Mouse (Mus musculus): ENCODE data around the gene Slc39a3. TPM values are rescaled to one million over a fixed set of nuclear protein-coding genes. Genes with fewer than 3 reads are reported as not detected.

Gene Slc39a3
- polyA plus RNA-seq, 1 experiment from 2014 or later = 22.6 TPM

DNA sequence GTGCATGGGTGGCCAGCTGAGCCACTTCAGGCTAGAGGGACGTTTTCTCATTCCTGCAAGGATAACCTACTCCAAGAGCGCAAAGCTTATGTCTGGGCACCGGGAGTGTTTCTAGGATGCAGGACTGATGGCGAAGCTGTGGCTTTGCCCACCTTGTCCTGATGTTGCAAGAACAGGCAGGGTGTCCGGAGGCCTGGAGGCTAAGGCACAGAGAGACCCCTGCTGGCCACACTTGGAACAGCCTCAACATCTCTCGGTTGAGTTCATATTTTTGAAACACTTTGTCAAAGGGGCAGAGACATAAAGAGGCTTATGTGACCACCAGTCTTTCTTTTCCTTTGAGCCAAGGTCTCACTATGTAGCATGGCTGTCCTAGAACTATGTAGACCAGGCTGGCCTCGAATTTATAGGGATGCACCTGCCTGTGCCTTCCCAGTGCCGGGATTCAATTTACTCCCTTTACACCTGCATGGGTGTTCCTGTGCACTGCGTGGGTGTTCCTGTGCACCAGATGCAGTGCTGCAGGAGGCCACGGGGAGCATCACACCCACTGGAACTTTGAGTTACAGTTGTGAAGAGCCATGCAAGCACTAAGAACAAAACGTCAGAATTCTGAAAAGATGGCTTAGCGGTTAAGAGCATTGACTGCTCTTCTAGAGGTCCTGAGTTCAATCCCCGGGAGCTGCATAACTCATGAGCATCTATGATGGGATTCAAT, 4.4 kb upstream of the Slc39a3 start:
- WGBS = 33% methylated on average over 13 of the region's 13 CpGs
- no peak for ATAC-seq (ENCODE audit: insufficient number of reproducible peaks, insufficient read depth, low FRiP score, low TSS enrichment, low read depth)
- Histone ChIP-seq H3K4me1 (no peaks in the 10 kb centered on the region), H3K27me3 (no peaks in the 10 kb centered on the region), H3K9ac (no peak overlapping the region), H3K36me3 (peaks cover 44% of the 10 kb centered on the region), H3K27ac (no peak overlapping the region), H3K4me2 (no peak overlapping the region), H3K4me3 (no peak overlapping the region), H3K9me3 (no peaks in the 10 kb centered on the region)

DNA sequence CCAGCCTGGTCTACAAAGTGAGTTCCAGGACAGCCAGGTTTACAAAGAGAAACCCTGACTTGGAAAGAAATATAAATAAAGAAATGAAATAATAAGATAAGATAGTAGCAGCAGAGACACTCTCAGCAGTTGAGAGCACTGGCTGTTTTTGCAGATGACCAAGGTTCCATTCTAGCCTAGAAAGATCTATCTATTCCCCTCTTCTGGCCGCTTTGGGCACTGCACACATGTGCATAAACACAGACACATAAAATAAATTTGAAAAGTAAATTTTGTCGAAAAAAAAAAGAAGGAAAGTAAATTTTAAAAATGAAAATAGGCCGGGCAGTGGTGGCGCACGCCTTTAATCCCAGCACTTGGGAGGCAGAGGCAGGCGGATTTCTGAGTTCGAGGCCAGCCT, 975 bp downstream of the Slc39a3 start:
- 74% methylated on average over 7 of the region's 7 CpGs for WGBS
- Histone ChIP-seq H3K4me3 (no peak overlapping the region), H3K4me1 (0 out of 2 replicates have a peak, but pooled peaks cover 4% of the 10 kb centered on the region), H3K9me3 (no peaks in the 10 kb centered on the region), H3K9ac (no peak overlapping the region), H3K4me2 (no peak overlapping the region), H3K36me3 (peaks cover 24% of the 10 kb centered on the region), H3K27me3 (no peaks in the 10 kb centered on the region), H3K27ac (no peak overlapping the region)
- no peak for ATAC-seq (ENCODE audit: insufficient number of reproducible peaks, insufficient read depth, low FRiP score, low TSS enrichment, low read depth)

DNA sequence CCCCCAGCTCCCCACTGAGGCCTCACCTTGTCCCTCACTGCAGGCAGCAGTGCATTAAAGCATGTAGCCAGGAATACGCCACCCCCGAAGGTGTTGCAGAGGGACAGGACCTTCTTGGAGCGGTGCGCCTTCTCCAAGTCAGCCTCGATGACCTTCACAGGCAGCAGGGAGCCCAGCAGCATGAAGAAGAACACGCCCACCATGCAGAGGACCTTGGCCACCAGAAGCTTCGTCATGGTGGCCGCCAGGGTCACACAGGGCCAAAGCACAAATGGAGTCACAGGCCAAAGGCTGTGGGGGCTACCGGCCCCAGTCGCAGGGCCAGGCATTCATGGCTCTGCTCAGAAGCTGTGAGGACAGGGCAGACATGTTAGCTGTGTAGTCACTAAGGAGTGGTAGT, 3.6 kb downstream of the Slc39a3 start:
- WGBS = 79% methylated on average over 10 of the region's 10 CpGs
- no peak overlapping the region for H3K27ac ChIP-seq
- H3K4me3 ChIP-seq = no peak overlapping the region
- H3K4me1 ChIP-seq = 0 out of 2 replicates have a peak, but pooled peaks cover 4% of the 10 kb centered on the region
- H3K9me3 ChIP-seq = no peaks in the 10 kb centered on the region
- H3K4me2 ChIP-seq = no peak overlapping the region
- no peak overlapping the region for H3K9ac ChIP-seq
- H3K27me3 ChIP-seq = no peaks in the 10 kb centered on the region
- peaks cover 43% of the 10 kb centered on the region for H3K36me3 ChIP-seq
- no peak for ATAC-seq (ENCODE audit: insufficient number of reproducible peaks, insufficient read depth, low FRiP score, low TSS enrichment, low read depth)

DNA sequence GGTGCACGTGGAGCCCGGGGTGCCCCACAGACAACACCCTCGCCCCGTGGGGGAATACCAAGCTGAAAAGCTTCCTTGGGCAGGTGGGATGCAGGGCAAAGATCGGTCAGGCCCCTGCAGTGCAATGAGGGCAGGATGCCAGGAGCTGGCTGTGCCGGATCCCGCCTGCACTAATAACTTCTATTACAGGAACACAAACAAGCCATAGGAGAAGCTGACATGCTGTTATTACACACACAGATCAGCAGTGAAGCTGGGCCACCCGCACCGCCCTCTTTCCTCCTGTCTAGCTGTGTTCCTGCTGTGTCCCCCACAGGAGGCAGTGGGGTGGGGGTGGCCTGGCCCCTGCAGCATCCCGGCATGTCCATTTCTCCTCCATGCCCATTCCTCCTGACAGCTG, 8.2 kb downstream of the Slc39a3 start:
- H3K4me1 ChIP-seq = peaks cover 3% of the 10 kb centered on the region; the same call in 1 of the 2 replicates
- no peak overlapping the region for H3K4me3 ChIP-seq
- no peak overlapping the region for H3K27ac ChIP-seq
- no peak for ATAC-seq (ENCODE audit: insufficient number of reproducible peaks, insufficient read depth, low FRiP score, low TSS enrichment, low read depth)
- H3K36me3 ChIP-seq = peaks cover 43% of the 10 kb centered on the region
- 69% methylated on average over 10 of the region's 10 CpGs for WGBS
- H3K9ac ChIP-seq = no peak overlapping the region
- H3K27me3 ChIP-seq = peaks cover 25% of the 10 kb centered on the region
- no peaks in the 10 kb centered on the region for H3K9me3 ChIP-seq
- H3K4me2 ChIP-seq = no peak overlapping the region

DNA sequence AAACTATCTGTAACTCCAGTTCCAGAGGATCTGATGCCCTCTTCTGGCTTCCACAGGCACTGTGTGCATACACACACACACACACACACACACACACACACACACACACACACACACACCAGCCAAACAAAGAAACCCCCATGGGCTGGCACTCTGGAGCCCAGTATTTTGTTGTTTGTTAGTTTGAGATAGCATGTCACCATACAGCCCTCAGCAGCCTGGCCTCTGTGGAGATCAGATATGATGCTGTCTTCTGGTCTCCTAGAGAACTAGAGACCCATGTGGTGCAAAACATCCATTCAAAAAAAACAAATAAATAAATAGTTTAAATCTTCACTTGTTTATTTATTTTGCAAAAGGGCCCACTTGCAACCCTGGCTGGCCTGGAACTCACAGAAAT, 9.0 kb downstream of the Slc39a3 start:
- peaks cover 36% of the 10 kb centered on the region for H3K36me3 ChIP-seq
- no peak for ATAC-seq (ENCODE audit: insufficient number of reproducible peaks, insufficient read depth, low FRiP score, low TSS enrichment, low read depth)
- peaks cover 3% of the 10 kb centered on the region; the same call in 1 of the 2 replicates for H3K4me1 ChIP-seq
- no peak overlapping the region for H3K4me2 ChIP-seq
- no peaks in the 10 kb centered on the region for H3K9me3 ChIP-seq
- peaks cover 34% of the 10 kb centered on the region for H3K27me3 ChIP-seq
- no peak overlapping the region for H3K9ac ChIP-seq
- no peak overlapping the region for H3K27ac ChIP-seq
- no peak overlapping the region for H3K4me3 ChIP-seq

DNA sequence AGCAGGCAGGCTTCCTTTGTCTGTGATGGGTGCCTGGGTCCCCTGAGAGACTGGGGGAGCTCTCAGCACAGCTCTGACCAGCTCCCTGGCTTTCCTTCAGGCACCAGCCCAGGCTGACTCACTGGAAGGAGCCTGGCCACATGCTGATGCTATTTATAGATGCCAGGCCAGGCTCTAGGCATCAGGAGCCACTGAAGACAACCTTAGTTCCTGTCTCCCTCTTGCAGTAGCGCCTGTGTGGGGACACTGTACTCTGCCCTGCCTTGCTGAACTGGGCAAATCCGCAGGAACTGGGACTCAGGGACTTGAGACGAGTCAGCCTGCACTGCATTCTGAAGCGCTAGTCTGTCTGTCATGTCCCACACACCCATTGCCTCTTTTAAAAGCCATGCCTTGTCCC, 9.9 kb downstream of the Slc39a3 start:
- ATAC-seq (ENCODE audit: insufficient number of reproducible peaks, insufficient read depth, low FRiP score, low TSS enrichment, low read depth) = no peak
- H3K9ac ChIP-seq = no peak overlapping the region
- H3K4me3 ChIP-seq = no peak overlapping the region
- peaks cover 28% of the 10 kb centered on the region for H3K36me3 ChIP-seq
- peaks cover 41% of the 10 kb centered on the region for H3K27me3 ChIP-seq
- H3K4me1 ChIP-seq = peaks cover 3% of the 10 kb centered on the region; the same call in 1 of the 2 replicates
- H3K27ac ChIP-seq = no peak overlapping the region
- H3K4me2 ChIP-seq = no peak overlapping the region
- H3K9me3 ChIP-seq = peaks cover 4% of the 10 kb centered on the region; the same call in 1 of the 2 replicates
- WGBS = 71% methylated on average over 4 of the region's 4 CpGs

DNA sequence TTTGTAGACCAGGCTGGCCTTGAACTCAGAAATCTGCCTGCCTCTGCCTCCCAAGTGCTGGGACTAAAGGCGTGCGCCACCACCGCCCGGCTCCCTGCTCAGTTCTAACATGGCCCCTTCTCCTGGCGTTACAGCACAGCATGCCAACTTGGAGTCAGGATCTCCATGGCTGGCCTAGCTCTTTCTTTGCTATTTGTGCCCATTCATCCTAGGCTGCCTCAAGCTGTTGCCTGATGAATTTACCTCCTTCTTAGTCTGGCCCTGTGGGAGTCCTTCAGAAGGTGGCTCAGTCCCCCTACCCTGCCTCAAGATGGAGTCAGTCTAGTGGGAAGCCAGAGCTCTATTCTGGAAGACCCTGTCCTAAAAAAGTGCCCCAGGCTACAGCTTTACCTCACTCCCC, 10.4 kb downstream of the Slc39a3 start:
- Histone ChIP-seq H3K4me1 (peaks cover 3% of the 10 kb centered on the region; the same call in 1 of the 2 replicates), H3K27me3 (peaks cover 45% of the 10 kb centered on the region), H3K27ac (no peak overlapping the region), H3K4me3 (no peak overlapping the region), H3K9me3 (peaks cover 4% of the 10 kb centered on the region; the same call in 1 of the 2 replicates), H3K4me2 (no peak overlapping the region), H3K36me3 (peaks cover 23% of the 10 kb centered on the region), H3K9ac (no peak overlapping the region)
- WGBS = 92% methylated on average over 5 of the region's 5 CpGs
- ATAC-seq (ENCODE audit: insufficient number of reproducible peaks, insufficient read depth, low FRiP score, low TSS enrichment, low read depth) = no peak

DNA sequence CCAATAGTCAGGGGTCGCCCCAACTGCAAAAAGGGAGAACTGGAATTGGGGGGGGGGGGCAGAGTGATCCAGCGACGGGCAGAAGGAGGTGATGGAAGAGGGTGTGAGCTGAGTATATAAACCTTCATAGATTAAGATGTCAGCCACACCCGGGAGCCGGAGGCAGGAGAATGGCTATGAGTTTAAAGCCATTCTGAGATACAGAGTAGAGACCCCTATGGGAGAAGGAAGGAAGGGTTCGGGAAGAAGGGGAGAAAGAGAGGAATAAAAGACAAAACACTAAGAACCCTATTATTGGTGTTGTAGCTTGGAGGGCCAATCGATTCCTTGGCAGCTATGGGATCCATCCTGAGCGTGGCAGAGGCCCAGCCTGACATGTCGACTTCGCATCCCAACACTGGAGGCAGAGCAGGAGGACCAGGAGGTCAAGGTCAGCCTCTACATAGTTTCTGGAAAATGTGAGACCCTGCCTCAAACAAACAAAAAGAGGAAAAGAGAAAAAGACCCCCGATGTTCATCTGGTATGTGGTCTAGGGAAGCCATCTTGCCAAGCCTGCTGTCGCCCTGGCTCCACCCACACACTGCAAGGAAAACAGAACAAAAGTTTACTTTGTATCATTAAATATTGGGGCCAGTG, 11.5 kb downstream of the Slc39a3 start, which contains the start of gene Diras1:
TSS of gene Diras1 (minus strand) at position 24 of the 637 bp plus-strand sequence.
- peaks cover 14% of the 10 kb centered on the region for H3K36me3 ChIP-seq
- peak within 1 kb of the TSS; percentile 37 for H3K4me3 ChIP-seq
- ATAC-seq (ENCODE audit: insufficient number of reproducible peaks, insufficient read depth, low FRiP score, low TSS enrichment, low read depth) = no peak
- H3K9ac ChIP-seq = peak within 1 kb of the TSS; percentile 36; the same call in 1 of the 2 replicates
- H3K27me3 ChIP-seq = peaks cover 56% of the 10 kb centered on the region
- 48% methylated on average over 12 of the region's 12 CpGs for WGBS
- H3K4me2 ChIP-seq = peak within 1 kb of the TSS; percentile 61
- peaks cover 4% of the 10 kb centered on the region; the same call in 1 of the 2 replicates for H3K9me3 ChIP-seq
- H3K4me1 ChIP-seq = peaks cover 3% of the 10 kb centered on the region; the same call in 1 of the 2 replicates
- H3K27ac ChIP-seq = no peak within 1 kb of the TSS

DNA sequence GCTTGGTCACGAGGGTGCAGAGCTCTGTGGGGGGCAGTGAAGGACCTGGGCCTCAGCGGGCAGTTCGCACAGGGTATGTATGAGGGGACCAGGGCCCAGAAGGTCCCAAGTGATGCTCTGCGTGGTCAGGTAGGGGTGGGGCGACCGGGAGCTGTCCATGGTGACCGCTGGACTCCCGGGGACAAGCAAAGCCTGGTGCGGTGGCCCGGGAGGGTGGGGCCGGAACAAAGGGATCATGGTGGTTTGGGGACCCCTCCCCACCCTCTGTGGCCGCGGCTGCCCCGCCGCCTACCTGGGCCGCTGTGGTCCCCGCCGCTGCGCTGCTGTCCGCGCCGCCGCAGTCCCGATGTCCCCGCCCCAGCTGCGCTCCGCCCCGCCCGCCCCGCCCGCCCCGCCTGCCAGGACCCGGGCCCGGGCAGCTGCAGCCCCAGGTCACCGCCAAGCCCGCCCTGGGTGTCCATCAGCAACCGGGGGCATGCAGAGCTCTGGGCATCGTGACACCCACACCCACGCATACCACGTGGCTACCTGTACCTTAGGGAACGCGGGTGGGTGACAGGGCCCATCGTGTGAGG, 12.1 kb downstream of the Slc39a3 start:
- peak overlapping the region; percentile 37 for H3K4me3 ChIP-seq
- no peak overlapping the region for H3K27ac ChIP-seq
- H3K9ac ChIP-seq = peak overlapping the region; percentile 36; the same call in 1 of the 2 replicates
- WGBS = 2% methylated on average over 43 of the region's 43 CpGs
- peaks cover 61% of the 10 kb centered on the region for H3K27me3 ChIP-seq
- peak overlapping the region; percentile 61 for H3K4me2 ChIP-seq
- peaks cover 7% of the 10 kb centered on the region; the same call in 1 of the 2 replicates for H3K36me3 ChIP-seq
- no peak for ATAC-seq (ENCODE audit: insufficient number of reproducible peaks, insufficient read depth, low FRiP score, low TSS enrichment, low read depth)
- H3K9me3 ChIP-seq = peaks cover 4% of the 10 kb centered on the region; the same call in 1 of the 2 replicates
- H3K4me1 ChIP-seq = peaks cover 3% of the 10 kb centered on the region; the same call in 1 of the 2 replicates

DNA sequence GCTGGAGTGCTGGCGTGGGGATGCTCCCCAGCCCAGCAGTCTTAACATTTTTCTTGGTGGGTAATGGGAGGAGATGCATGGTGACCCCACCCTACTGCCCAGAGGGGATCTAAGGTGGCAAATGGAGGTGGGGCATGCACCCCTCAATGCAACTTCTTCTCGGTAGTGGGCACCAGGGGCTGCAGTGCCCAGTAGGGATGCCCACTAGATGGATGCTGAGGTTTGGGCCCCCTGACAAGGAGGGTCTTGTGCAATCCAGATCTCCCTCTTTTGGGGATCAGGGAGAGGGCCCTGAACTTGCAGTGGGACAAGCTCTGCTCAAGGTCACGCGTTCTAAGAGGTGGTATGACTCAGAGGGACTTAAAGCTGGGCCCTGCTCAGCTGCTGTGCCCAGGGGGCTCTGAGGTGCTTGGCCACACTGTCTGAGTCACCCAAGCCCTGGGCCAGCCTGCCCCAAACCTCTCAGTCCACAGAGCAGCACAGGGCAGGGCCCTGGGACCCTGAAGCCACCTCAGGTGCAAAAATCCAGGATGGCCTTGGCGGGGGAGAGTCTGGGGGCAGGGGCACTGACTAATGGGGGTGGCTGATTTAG, 12.8 kb downstream of the Slc39a3 start:
- Histone ChIP-seq H3K9me3 (peaks cover 4% of the 10 kb centered on the region; the same call in 1 of the 2 replicates), H3K4me1 (peaks cover 3% of the 10 kb centered on the region; the same call in 1 of the 2 replicates), H3K9ac (no peak overlapping the region), H3K36me3 (0 out of 2 replicates have a peak, but pooled peaks cover under 1% of the 10 kb centered on the region), H3K27me3 (peaks cover 61% of the 10 kb centered on the region), H3K4me2 (no peak overlapping the region), H3K27ac (no peak overlapping the region), H3K4me3 (peak overlapping the region; percentile 37; the same call in 1 of the 2 replicates)
- 64% methylated on average over 5 of the region's 5 CpGs for WGBS
- no peak for ATAC-seq (ENCODE audit: insufficient number of reproducible peaks, insufficient read depth, low FRiP score, low TSS enrichment, low read depth)

DNA sequence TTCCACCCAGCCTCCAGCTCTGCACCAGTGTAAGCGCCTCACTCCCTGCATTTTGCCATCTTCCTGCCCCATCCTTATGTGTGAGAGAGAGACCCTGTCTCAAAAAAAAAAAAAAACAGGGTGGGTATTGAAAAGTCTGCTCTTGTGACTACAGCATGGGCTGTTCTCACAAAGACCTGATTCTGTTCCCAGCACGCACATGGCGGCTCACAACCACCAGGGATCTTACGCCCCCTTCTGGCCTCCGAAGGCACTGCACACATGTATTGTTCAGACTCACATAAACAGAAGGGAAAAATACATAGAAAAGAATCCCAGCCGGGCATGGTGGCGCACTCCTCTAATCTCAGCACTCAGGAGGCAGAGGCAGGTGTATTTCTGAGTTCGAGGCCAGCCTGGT, 14.5 kb downstream of the Slc39a3 start:
- H3K36me3 ChIP-seq = no peaks in the 10 kb centered on the region
- H3K4me1 ChIP-seq = peaks cover 3% of the 10 kb centered on the region; the same call in 1 of the 2 replicates
- H3K9ac ChIP-seq = no peak overlapping the region
- WGBS = 69% methylated on average over 8 of the region's 8 CpGs
- H3K4me3 ChIP-seq = no peak overlapping the region
- H3K27me3 ChIP-seq = peaks cover 61% of the 10 kb centered on the region
- peaks cover 4% of the 10 kb centered on the region; the same call in 1 of the 2 replicates for H3K9me3 ChIP-seq
- no peak overlapping the region for H3K27ac ChIP-seq
- ATAC-seq (ENCODE audit: insufficient number of reproducible peaks, insufficient read depth, low FRiP score, low TSS enrichment, low read depth) = no peak
- H3K4me2 ChIP-seq = no peak overlapping the region
